Mouse (Mus musculus) hindbrain, embryonic 11.5 days (tissue): ENCODE data around the gene Dpep1. TPM values are rescaled to one million over a fixed set of nuclear protein-coding genes. Genes with fewer than 3 reads are reported as not detected.

Experiments used
- ATAC-seq: fragments of 200-750 bp; cut with Nextera tagmentation; 2 replicates; pipeline ENCODE4 v1.8.0; 2017; ENCODE audit warnings: mild to moderate bottlenecking, moderate TSS enrichment, moderate library complexity; ENCODE audit not compliant: low FRiP score
- DNase-seq: peaks from one replicate; pipeline ENCODE4 v3.0.0-alpha.2; 2015; ENCODE audit warnings: low spot score
- H3K27ac ChIP-seq: fragments of 300-500 bp; sonication (generic); 2 replicates; pipeline ENCODE4 v1.5.1; 2014; ENCODE audit warnings: mild to moderate bottlenecking, low read depth, low read length
- H3K27me3 ChIP-seq: fragments of 300-500 bp; sonication (generic); 2 replicates; pipeline ENCODE4 v1.6.1; 2014; ENCODE audit warnings: mild to moderate bottlenecking, low read length, moderate library complexity, mixed read lengths; ENCODE audit not compliant: control insufficient read depth, insufficient read depth
- H3K36me3 ChIP-seq: fragments of 300-500 bp; sonication (generic); 2 replicates; pipeline ENCODE4 v1.6.1; 2014; ENCODE audit warnings: mild to moderate bottlenecking, low read length, moderate library complexity, mixed read lengths; ENCODE audit not compliant: control insufficient read depth, insufficient read depth
- H3K4me1 ChIP-seq: fragments of 300-500 bp; sonication (generic); replicated peaks from 2 replicates; pipeline ENCODE4 v1.6.1; 2014; ENCODE audit warnings: low read length, mixed read lengths; ENCODE audit not compliant: control insufficient read depth, insufficient read depth
- H3K4me2 ChIP-seq: fragments of 300-500 bp; sonication (generic); replicated peaks from 2 replicates; pipeline ENCODE4 v1.6.1; 2014; ENCODE audit warnings: mild to moderate bottlenecking, low read depth, low read length
- H3K4me3 ChIP-seq: fragments of 300-500 bp; sonication (generic); 2 replicates; pipeline ENCODE4 v1.5.1; 2014; ENCODE audit warnings: low read depth, low read length
- H3K9ac ChIP-seq: fragments of 300-500 bp; sonication (generic); 2 replicates; pipeline ENCODE4 v1.6.1; 2014; ENCODE audit warnings: low read depth, low read length
- H3K9me3 ChIP-seq: fragments of 300-500 bp; sonication (generic); 2 replicates; pipeline ENCODE4 v1.6.1; 2016; ENCODE audit warnings: low read length; ENCODE audit not compliant: control insufficient read depth
- WGBS: fragments of 180-500 bp; shearing (Covaris S2); extraction: QIAGEN DNeasy Blood & Tissue Kit; methylation state at CpG from one replicate; pipeline ENCODE4 v1.1.7; 2014; 5-methylcytosine and 5-hydroxymethylcytosine counted together
- polyA plus RNA-seq: library from polyadenylated mRNA; unstranded; fragments of >200 nt; fragmentation: Nextera tagmentation; extraction: Ambion mirVana; gene quantifications from 2 replicates; pipeline ENCODE4 v1.2.1, GENCODE M21; 2014

The Dpep1 gene
- 0.43 and 0.85 TPM in 2 replicates for polyA plus RNA-seq

DNA sequence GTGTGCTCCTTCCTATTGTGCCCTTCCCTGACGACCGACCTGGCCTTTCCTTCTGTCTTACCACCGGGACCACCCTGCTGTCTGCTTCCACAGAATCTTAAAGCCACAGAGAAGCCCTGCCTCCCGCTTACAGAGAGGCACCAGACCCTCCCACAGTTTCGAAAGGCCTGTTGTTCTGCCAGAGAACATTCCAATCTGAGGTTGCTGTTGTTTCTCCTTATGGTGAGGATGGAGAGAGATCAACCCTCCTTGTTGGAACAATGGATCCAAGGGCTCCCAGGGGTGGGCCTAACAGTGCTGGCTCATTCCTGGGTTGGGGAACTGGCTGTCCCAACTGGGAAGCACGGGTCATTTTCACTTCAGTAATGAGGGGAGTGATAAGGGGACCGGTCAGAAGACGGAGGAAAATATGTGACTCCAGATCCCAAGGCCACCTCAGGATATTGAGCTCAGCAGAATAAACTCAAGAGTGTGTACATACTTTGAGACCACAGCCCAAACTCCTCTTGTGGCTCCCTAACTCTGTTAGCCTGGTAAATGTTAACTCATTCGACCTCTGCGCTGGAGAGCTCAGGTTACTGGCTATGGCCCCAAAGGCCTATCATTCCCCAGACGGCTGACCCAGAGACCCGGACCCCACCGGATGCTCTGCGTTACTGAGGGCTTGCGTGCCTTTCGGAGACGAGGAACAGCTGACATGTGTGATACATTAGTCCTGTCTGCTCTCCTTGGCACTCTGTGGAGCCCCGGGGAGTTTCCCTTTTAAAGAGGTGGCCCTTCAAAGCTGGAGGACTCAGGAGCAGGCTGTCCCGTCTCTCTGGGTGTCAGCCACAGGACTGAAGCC is at the start of gene Dpep1:
Dpep1 (plus strand) TSS at position 677 of the 844 bp plus-strand sequence.
- no peaks in the 10 kb centered on the region for H3K36me3 ChIP-seq
- no peak for DNase-seq
- H3K9ac ChIP-seq, result no peak within 1 kb of the TSS
- H3K27ac ChIP-seq, result no peak within 1 kb of the TSS
- no peaks in the 10 kb centered on the region for H3K9me3 ChIP-seq
- no peak within 1 kb of the TSS for H3K4me3 ChIP-seq
- H3K4me2 ChIP-seq, result no peak within 1 kb of the TSS
- no peaks in the 10 kb centered on the region for H3K27me3 ChIP-seq
- H3K4me1 ChIP-seq, result no peaks in the 10 kb centered on the region
- no peak for ATAC-seq
- 35% methylated on average over 19 of the region's 19 CpGs for WGBS

GRCm38 (mm10) chr8:123136287-123136686 is 49.8 kb upstream of the Dpep1 start:
- no peaks in the 10 kb centered on the region for H3K27me3 ChIP-seq
- WGBS, result 83% methylated on average over 9 of the region's 9 CpGs
- no peaks in the 10 kb centered on the region for H3K36me3 ChIP-seq
- H3K9ac ChIP-seq, result no peak overlapping the region
- H3K4me1 ChIP-seq, result peaks cover 3% of the 10 kb centered on the region; the same call in 1 of the 2 replicates
- no peaks in the 10 kb centered on the region for H3K9me3 ChIP-seq
- DNase-seq (no peak), ATAC-seq (no peak)
- H3K27ac ChIP-seq, result no peak overlapping the region
- H3K4me3 ChIP-seq, result no peak overlapping the region
- H3K4me2 ChIP-seq, result no peak overlapping the region

GRCm38 (mm10) chr8:123137645-123138077 is 48.4 kb upstream of the Dpep1 start:
- Histone ChIP-seq H3K4me1 (peaks cover 3% of the 10 kb centered on the region; the same call in 1 of the 2 replicates), H3K4me3 (no peak overlapping the region), H3K27ac (no peak overlapping the region), H3K9me3 (no peaks in the 10 kb centered on the region), H3K9ac (no peak overlapping the region), H3K4me2 (no peak overlapping the region), H3K27me3 (no peaks in the 10 kb centered on the region), H3K36me3 (no peaks in the 10 kb centered on the region)
- WGBS, result 17% methylated on average over 2 of the region's 2 CpGs
- DNase-seq (peak; percentile 40), ATAC-seq (peak; percentile 57)

DNA sequence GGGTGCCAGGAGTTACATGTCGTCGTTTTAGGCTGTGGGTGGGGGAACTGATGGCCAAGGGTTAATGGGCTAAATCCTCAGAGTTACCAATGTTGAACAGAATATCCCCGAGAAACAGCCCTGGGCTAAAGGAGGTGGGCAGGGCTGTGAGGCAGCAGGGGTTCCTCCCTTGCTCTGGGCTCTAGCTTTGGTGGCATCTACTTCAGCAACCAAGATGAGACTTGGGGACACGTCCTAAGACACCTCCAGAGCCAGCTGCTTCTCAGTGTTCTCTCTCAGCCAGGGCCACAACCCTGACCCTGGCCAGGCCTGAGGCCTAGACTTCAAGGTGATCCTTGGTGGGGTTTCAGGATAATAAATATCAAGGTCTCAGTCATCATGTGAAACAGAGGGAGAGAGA is 47.3 kb upstream of the Dpep1 start:
- Histone ChIP-seq H3K4me2 (no peak overlapping the region), H3K27ac (no peak overlapping the region), H3K4me3 (no peak overlapping the region), H3K4me1 (peaks cover 3% of the 10 kb centered on the region; the same call in 1 of the 2 replicates), H3K9ac (no peak overlapping the region), H3K27me3 (no peaks in the 10 kb centered on the region), H3K36me3 (no peaks in the 10 kb centered on the region), H3K9me3 (no peaks in the 10 kb centered on the region)
- ATAC-seq, result no peak
- WGBS, result 68% methylated on average over 4 of the region's 4 CpGs
- no peak for DNase-seq

- no peaks in the 10 kb centered on the region for H3K4me1 ChIP-seq
- 91% methylated on average over 14 of the region's 14 CpGs for WGBS
- no peak overlapping the region for H3K27ac ChIP-seq
- ATAC-seq, result no peak
- no peak overlapping the region for H3K4me3 ChIP-seq
- H3K9me3 ChIP-seq, result no peaks in the 10 kb centered on the region
- H3K9ac ChIP-seq, result no peak overlapping the region
- DNase-seq, result no peak
- no peak overlapping the region for H3K4me2 ChIP-seq
- no peaks in the 10 kb centered on the region for H3K36me3 ChIP-seq
- no peaks in the 10 kb centered on the region for H3K27me3 ChIP-seq
Measured at GRCm38 (mm10) chr8:123141741-123142462, 44.1 kb upstream of the Dpep1 start.

DNA sequence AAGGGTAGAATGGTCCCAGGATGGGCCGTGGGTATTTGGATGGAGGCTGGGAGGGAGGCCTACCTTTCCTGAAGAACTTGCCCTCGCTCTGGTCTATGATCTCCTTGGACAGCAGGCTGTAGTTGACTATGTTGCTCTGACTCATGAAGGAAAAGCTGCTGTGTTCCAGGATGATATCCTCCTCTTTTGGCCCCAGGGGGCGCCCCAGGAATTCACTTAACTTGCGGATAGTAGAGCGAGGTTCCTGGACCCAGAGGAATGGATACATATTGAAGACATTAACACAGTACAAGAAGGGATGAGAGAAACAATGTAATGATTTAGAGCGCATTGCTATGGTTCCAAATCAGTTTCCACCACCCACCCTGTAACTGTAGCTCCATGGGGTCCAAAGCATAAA is 40.8 kb upstream of the Dpep1 start:
- DNase-seq, result peak; percentile 43
- Histone ChIP-seq H3K9me3 (no peaks in the 10 kb centered on the region), H3K4me3 (no peak overlapping the region), H3K4me1 (no peaks in the 10 kb centered on the region), H3K27me3 (no peaks in the 10 kb centered on the region), H3K36me3 (no peaks in the 10 kb centered on the region), H3K4me2 (no peak overlapping the region), H3K9ac (no peak overlapping the region), H3K27ac (no peak overlapping the region)
- ATAC-seq, result no peak
- 60% methylated on average over 6 of the region's 6 CpGs for WGBS

GRCm38 (mm10) chr8:123146390-123146789 is 39.7 kb upstream of the Dpep1 start:
- Histone ChIP-seq H3K27ac (no peak overlapping the region), H3K4me1 (no peaks in the 10 kb centered on the region), H3K9ac (no peak overlapping the region), H3K4me2 (no peak overlapping the region), H3K36me3 (no peaks in the 10 kb centered on the region), H3K27me3 (no peaks in the 10 kb centered on the region), H3K4me3 (no peak overlapping the region), H3K9me3 (no peaks in the 10 kb centered on the region)
- no peak for DNase-seq
- ATAC-seq, result no peak
- WGBS, result 86% methylated on average over 7 of the region's 7 CpGs

GRCm38 (mm10) chr8:123150737-123151171 is 35.3 kb upstream of the Dpep1 start:
- H3K27me3 ChIP-seq, result no peaks in the 10 kb centered on the region
- WGBS, result 74% methylated on average over 9 of the region's 9 CpGs
- H3K4me3 ChIP-seq, result no peak overlapping the region
- H3K4me1 ChIP-seq, result no peaks in the 10 kb centered on the region
- no peak overlapping the region for H3K4me2 ChIP-seq
- DNase-seq, result no peak
- no peak for ATAC-seq
- H3K9me3 ChIP-seq, result no peaks in the 10 kb centered on the region
- H3K36me3 ChIP-seq, result no peaks in the 10 kb centered on the region
- H3K27ac ChIP-seq, result no peak overlapping the region
- no peak overlapping the region for H3K9ac ChIP-seq
